Mouse (Mus musculus): ENCODE results near the gene Zfp398. TPM values are rescaled to one million over a fixed set of nuclear protein-coding genes. Genes with fewer than 3 reads are reported as not detected.

Gene Zfp398
- polyA plus RNA-seq, 1 experiment from 2014 or later, result 6.6 TPM

DNA sequence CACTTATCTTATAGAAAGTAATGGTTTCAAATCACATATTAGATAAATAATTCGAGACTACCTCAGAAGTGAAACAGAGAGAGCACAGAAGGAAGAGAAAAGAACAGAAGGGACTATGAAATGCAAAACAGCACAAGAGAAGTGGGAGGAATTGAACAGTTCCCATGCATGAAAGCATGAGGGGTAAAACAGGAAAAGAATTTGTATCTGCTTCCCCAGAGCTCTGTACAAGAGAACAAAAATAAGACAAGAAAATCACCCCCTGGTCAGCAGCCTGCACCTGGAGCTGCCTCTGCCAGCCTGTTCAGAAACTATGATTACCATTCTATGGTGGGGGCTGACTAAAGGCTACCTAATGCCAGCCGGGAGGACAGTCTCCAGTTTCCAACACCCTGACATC is 28.0 kb upstream of the Zfp398 start:
- H3K27me3 ChIP-seq (replicated peaks; ENCODE audit: control insufficient read depth, insufficient read depth, low read length), result no peaks in the 10 kb centered on the region
- ATAC-seq, result no peak
- 82% methylated on average over 2 of the region's 2 CpGs for WGBS

GRCm38 (mm10) chr6:47808545-47808944 is 26.9 kb upstream of the Zfp398 start:
- WGBS, result 86% methylated on average over 5 of the region's 5 CpGs
- Histone ChIP-seq H3K27ac (ENCODE audit: low read length) (no peak overlapping the region), H3K4me1 (ENCODE audit: control insufficient read depth, insufficient read depth, low read length) (peaks cover 21% of the 10 kb centered on the region), H3K4me2 (ENCODE audit: low read depth, low read length) (no peak overlapping the region), H3K9ac (ENCODE audit: low read depth, low read length) (no peak overlapping the region), H3K27me3 (replicated peaks; ENCODE audit: control insufficient read depth, insufficient read depth, low read length) (no peaks in the 10 kb centered on the region), H3K36me3 (ENCODE audit: control insufficient read depth, insufficient read depth, low read length) (peaks cover 10% of the 10 kb centered on the region), H3K4me3 (ENCODE audit: low read length) (no peak overlapping the region), H3K9me3 (ENCODE audit: control insufficient read depth, low read length) (no peaks in the 10 kb centered on the region)
- ATAC-seq, result no peak

More for the DNA sequence above, 28.0 kb upstream of the Zfp398 start:
- Histone ChIP-seq H3K9me3 (ENCODE audit: control insufficient read depth, low read length) (no peaks in the 10 kb centered on the region), H3K4me1 (ENCODE audit: control insufficient read depth, insufficient read depth, low read length) (peaks cover 21% of the 10 kb centered on the region), H3K27ac (ENCODE audit: low read length) (no peak overlapping the region), H3K36me3 (ENCODE audit: control insufficient read depth, insufficient read depth, low read length) (peaks cover 20% of the 10 kb centered on the region), H3K4me2 (ENCODE audit: low read depth, low read length) (no peak overlapping the region), H3K9ac (ENCODE audit: low read depth, low read length) (no peak overlapping the region), H3K4me3 (ENCODE audit: low read length) (no peak overlapping the region)

GRCm38 (mm10) chr6:47809053-47809452 is 26.4 kb upstream of the Zfp398 start:
- H3K27ac ChIP-seq (ENCODE audit: low read length), result no peak overlapping the region
- no peak for ATAC-seq
- peaks cover 6% of the 10 kb centered on the region; the same call in 1 of the 2 replicates for H3K36me3 ChIP-seq (ENCODE audit: control insufficient read depth, insufficient read depth, low read length)
- H3K9ac ChIP-seq (ENCODE audit: low read depth, low read length), result no peak overlapping the region
- no peaks in the 10 kb centered on the region for H3K27me3 ChIP-seq (replicated peaks; ENCODE audit: control insufficient read depth, insufficient read depth, low read length)
- no peaks in the 10 kb centered on the region for H3K9me3 ChIP-seq (ENCODE audit: control insufficient read depth, low read length)
- WGBS, result 73% methylated on average over 4 of the region's 4 CpGs
- no peak overlapping the region for H3K4me3 ChIP-seq (ENCODE audit: low read length)
- H3K4me2 ChIP-seq (ENCODE audit: low read depth, low read length), result no peak overlapping the region
- H3K4me1 ChIP-seq (ENCODE audit: control insufficient read depth, insufficient read depth, low read length), result peaks cover 21% of the 10 kb centered on the region

GRCm38 (mm10) chr6:47810181-47810580 is 25.3 kb upstream of the Zfp398 start:
- Histone ChIP-seq H3K9me3 (ENCODE audit: control insufficient read depth, low read length) (no peaks in the 10 kb centered on the region), H3K27ac (ENCODE audit: low read length) (no peak overlapping the region), H3K4me1 (ENCODE audit: control insufficient read depth, insufficient read depth, low read length) (peaks cover 23% of the 10 kb centered on the region), H3K36me3 (ENCODE audit: control insufficient read depth, insufficient read depth, low read length) (peaks cover 6% of the 10 kb centered on the region; the same call in 1 of the 2 replicates), H3K4me3 (ENCODE audit: low read length) (0 out of 2 replicates have a peak overlapping the region, but pooled peaks have one; percentile 6), H3K4me2 (ENCODE audit: low read depth, low read length) (0 out of 2 replicates have a peak overlapping the region, but pooled peaks have one; percentile 10), H3K9ac (ENCODE audit: low read depth, low read length) (peak overlapping the region; percentile 24; the same call in 1 of the 2 replicates), H3K27me3 (replicated peaks; ENCODE audit: control insufficient read depth, insufficient read depth, low read length) (no peaks in the 10 kb centered on the region)
- ATAC-seq, result no peak
- whole genome bisulfite sequencing, result 67% methylated on average over 2 of the region's 2 CpGs

GRCm38 (mm10) chr6:47811324-47811723 is 24.1 kb upstream of the Zfp398 start:
- peaks cover 23% of the 10 kb centered on the region for H3K4me1 ChIP-seq (ENCODE audit: control insufficient read depth, insufficient read depth, low read length)
- H3K9me3 ChIP-seq (ENCODE audit: control insufficient read depth, low read length), result no peaks in the 10 kb centered on the region
- H3K4me3 ChIP-seq (ENCODE audit: low read length), result peak overlapping the region; percentile 94
- H3K4me2 ChIP-seq (ENCODE audit: low read depth, low read length), result peak overlapping the region; percentile 84
- no peak for ATAC-seq
- H3K9ac ChIP-seq (ENCODE audit: low read depth, low read length), result peak overlapping the region; percentile 95
- H3K27ac ChIP-seq (ENCODE audit: low read length), result no peak overlapping the region
- H3K36me3 ChIP-seq (ENCODE audit: control insufficient read depth, insufficient read depth, low read length), result peaks cover 6% of the 10 kb centered on the region; the same call in 1 of the 2 replicates
- 42% methylated on average over 5 of the region's 5 CpGs for WGBS
- H3K27me3 ChIP-seq (replicated peaks; ENCODE audit: control insufficient read depth, insufficient read depth, low read length), result no peaks in the 10 kb centered on the region

GRCm38 (mm10) chr6:47812271-47812915 is 23.1 kb upstream of the Zfp398 start:
- Histone ChIP-seq H3K4me3 (ENCODE audit: low read length) (peak overlapping the region; percentile 94), H3K27me3 (replicated peaks; ENCODE audit: control insufficient read depth, insufficient read depth, low read length) (no peaks in the 10 kb centered on the region), H3K4me1 (ENCODE audit: control insufficient read depth, insufficient read depth, low read length) (peaks cover 23% of the 10 kb centered on the region), H3K27ac (ENCODE audit: low read length) (peak overlapping the region; percentile 99), H3K9me3 (ENCODE audit: control insufficient read depth, low read length) (no peaks in the 10 kb centered on the region), H3K9ac (ENCODE audit: low read depth, low read length) (peak overlapping the region; percentile 95), H3K36me3 (ENCODE audit: control insufficient read depth, insufficient read depth, low read length) (no peaks in the 10 kb centered on the region), H3K4me2 (ENCODE audit: low read depth, low read length) (peak overlapping the region; percentile 84)
- under 1% methylated on average over 17 of the region's 17 CpGs for WGBS
- ATAC-seq, result no peak

GRCm38 (mm10) chr6:47813257-47813878 is 22.1 kb upstream of the Zfp398 start, which contains the start of gene Pdia4:
Gene Pdia4, minus strand, starts transcription at chr6:47813430.
- peak within 1 kb of the TSS; percentile 99 for H3K27ac ChIP-seq (ENCODE audit: low read length)
- H3K9me3 ChIP-seq (ENCODE audit: control insufficient read depth, low read length), result no peaks in the 10 kb centered on the region
- WGBS, result under 1% methylated on average over 44 of the region's 44 CpGs
- H3K4me2 ChIP-seq (ENCODE audit: low read depth, low read length), result peak within 1 kb of the TSS; percentile 84
- peaks cover 23% of the 10 kb centered on the region for H3K4me1 ChIP-seq (ENCODE audit: control insufficient read depth, insufficient read depth, low read length)
- peak; percentile 99 for ATAC-seq
- peak within 1 kb of the TSS; percentile 94 for H3K4me3 ChIP-seq (ENCODE audit: low read length)
- no peaks in the 10 kb centered on the region for H3K36me3 ChIP-seq (ENCODE audit: control insufficient read depth, insufficient read depth, low read length)
- H3K9ac ChIP-seq (ENCODE audit: low read depth, low read length), result peak within 1 kb of the TSS; percentile 95
- no peaks in the 10 kb centered on the region for H3K27me3 ChIP-seq (replicated peaks; ENCODE audit: control insufficient read depth, insufficient read depth, low read length)

DNA sequence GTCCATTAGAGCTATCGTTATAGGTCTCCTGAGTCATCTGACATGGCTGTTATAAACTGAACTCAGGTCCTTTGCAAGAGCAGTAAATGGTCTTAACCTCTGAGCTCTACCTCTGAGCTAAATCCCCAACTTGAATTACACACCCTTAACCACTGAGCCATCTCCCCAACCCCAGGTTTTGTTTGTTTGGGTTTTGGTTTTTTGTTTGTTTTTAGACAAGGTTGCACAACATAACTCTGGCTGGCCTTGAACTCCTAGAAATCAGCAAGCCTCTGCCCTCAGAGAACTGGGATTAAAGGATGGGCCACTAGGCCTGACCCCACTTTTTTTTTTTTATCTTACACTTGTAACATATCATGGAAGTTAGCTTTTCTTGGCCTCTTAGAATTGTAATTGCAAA is 19.3 kb upstream of the Zfp398 start:
- Histone ChIP-seq H3K27ac (ENCODE audit: low read length) (no peak overlapping the region), H3K4me3 (ENCODE audit: low read length) (no peak overlapping the region), H3K4me2 (ENCODE audit: low read depth, low read length) (no peak overlapping the region), H3K9me3 (ENCODE audit: control insufficient read depth, low read length) (no peaks in the 10 kb centered on the region), H3K4me1 (ENCODE audit: control insufficient read depth, insufficient read depth, low read length) (peaks cover 10% of the 10 kb centered on the region), H3K27me3 (replicated peaks; ENCODE audit: control insufficient read depth, insufficient read depth, low read length) (no peaks in the 10 kb centered on the region), H3K9ac (ENCODE audit: low read depth, low read length) (no peak overlapping the region), H3K36me3 (ENCODE audit: control insufficient read depth, insufficient read depth, low read length) (no peaks in the 10 kb centered on the region)
- WGBS, result 70% methylated on average over 1 of the region's 1 CpGs
- ATAC-seq, result no peak

- Histone ChIP-seq H3K9me3 (ENCODE audit: control insufficient read depth, low read length) (no peaks in the 10 kb centered on the region), H3K4me1 (ENCODE audit: control insufficient read depth, insufficient read depth, low read length) (0 out of 2 replicates have a peak, but pooled peaks cover 3% of the 10 kb centered on the region), H3K27me3 (replicated peaks; ENCODE audit: control insufficient read depth, insufficient read depth, low read length) (no peaks in the 10 kb centered on the region), H3K9ac (ENCODE audit: low read depth, low read length) (no peak overlapping the region), H3K4me2 (ENCODE audit: low read depth, low read length) (no peak overlapping the region), H3K27ac (ENCODE audit: low read length) (no peak overlapping the region), H3K4me3 (ENCODE audit: low read length) (no peak overlapping the region), H3K36me3 (ENCODE audit: control insufficient read depth, insufficient read depth, low read length) (no peaks in the 10 kb centered on the region)
- ATAC-seq, result no peak
- 89% methylated on average over 8 of the region's 8 CpGs for WGBS
Measured at GRCm38 (mm10) chr6:47818721-47819120, 16.7 kb upstream of the Zfp398 start.
